Mouse (Mus musculus) right cerebral cortex, adult 2 months (tissue): ENCODE measurements at regions not wholly inside any gene's neighbourhood (a gene's known extent, or its start where the extent isn't known, plus 50 kb on each side); places are given as distances from the start of the nearest gene placed in this dataset.

Source experiments
- DNase-seq, 2 experiments: peaks; one replicate each; pipeline ENCODE4 v3.0.0; 2021 to 2022; ENCODE audit warnings: low spot score in 2 of 2

DNA sequence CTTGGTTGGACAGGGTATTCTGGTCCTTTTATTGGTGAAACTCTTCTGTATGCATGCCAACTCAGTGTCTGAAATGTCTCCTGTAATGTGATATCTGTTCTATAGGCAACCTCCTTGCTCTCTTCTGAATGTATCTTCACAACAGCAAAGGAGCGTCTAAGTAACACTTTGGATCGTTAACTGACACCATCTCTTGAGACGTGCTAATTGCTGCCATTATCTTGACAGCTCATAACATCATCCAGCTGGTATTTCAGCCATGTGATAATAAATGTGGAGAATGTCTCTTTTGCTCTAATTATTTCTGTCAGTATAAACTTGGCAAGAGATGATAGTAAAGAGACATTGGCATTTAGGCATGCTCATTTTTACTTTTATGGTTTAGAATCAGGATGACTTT, 68.8 kb upstream of the Col8a1 start:
- DNase-seq: no peak

DNA sequence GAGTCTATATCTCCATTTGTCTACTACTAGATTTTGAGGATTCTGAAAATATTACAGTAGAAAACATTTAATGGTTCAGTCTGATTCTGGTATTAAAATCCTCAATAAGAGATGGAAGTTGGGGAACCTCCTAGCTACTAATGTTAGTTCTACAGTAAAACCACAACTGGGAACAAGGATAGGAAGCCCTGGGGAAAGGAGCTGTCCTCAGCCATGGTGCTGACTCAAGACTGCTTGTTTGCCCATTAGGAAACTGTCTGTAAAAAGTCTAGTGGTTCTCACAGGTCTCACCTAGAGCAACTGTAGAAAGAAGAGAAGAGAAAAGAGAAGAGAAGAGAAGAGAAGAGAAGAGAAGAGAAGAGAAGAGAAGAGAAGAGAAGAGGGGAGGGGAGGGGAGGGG, 90.9 kb upstream of the Col8a1 start:
- DNase-seq: no peak

DNA sequence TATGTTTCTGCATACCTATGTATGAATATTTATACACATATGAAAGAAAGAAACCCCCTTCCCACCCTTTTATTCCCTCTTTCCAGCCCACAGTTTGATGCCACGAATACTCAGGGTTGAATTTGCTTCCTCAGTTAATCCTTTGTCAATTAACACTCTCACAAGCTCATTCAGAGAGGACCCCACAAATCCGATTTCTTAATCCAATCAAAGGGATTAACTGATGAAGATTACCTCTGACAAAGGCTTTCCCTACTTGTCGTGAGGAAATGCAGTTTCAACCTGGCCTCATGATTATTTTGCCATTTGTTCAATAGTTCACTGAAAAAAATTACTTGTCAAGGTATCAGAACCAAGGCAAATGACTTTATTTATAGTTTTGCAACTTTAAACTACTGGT, 91.8 kb upstream of the Col8a1 start:
- no peak for DNase-seq

DNA sequence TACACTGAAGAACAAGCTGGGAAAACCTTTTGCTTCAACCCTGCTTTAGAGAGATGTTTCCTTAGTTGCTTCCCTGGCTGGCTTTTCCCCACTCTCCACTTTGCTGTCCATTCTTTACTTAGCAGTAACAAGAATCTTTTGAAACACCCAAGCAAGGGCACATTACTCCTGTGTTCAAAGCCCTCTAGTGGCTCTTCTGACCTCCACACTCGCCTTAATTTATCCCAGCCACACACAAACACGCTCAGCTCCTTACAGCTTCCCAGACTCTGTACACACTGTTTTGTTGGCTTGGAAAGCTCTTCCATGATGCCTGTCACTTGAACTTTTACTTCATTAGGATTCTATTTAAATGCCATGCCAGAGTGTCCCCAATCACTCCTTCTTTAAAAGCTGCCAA, 97.3 kb upstream of the Col8a1 start:
- DNase-seq: no peak

DNA sequence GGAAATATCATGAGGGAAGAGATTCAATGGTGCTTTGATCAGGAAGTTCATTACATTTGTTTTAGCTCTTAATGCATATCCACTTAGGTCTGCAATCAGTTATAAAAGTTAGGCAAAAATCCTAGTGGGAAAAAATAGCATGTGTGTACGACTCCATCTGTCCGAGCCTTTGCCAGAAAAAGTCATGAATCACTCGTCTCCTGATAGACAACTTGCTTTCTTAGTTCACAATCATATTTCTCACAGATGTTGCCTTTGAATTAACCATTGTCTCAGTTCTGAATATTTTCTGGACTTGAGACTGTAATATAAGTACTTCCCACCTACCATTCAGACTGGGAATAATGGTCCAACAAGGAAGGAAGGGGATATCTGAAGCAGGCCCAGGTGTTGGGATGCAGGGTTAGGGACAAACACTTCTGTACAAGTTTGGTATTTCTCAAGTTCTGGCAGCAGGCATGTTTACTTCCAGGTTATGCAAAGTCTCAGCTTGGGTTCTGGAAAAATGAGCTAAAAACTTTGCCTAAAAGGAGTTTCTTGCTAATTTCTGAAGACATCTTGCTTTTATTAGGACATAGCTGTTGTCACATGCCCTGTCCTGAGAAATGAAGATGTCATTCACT, 98.4 kb upstream of the Col8a1 start:
- no peak for DNase-seq

DNA sequence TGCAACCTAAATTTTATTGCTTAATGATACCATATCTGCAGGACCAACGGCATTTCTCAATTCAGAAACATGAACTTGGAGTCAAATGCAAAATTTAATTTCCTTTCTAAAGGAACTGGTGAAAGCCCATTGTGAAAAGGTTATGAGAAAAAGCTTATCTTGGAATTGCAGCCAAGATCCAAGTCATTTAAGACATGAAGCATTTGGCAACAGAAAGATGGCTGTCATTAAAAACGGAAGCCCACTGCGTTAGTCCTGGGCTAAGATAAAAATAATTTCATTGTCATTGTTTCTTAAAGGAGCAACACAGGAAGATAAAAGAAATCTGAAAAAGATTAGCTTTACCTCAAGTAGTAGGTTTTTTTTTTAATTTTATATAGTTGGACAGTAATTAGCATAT, 99.2 kb upstream of the Col8a1 start:
- DNase-seq: no peak

DNA sequence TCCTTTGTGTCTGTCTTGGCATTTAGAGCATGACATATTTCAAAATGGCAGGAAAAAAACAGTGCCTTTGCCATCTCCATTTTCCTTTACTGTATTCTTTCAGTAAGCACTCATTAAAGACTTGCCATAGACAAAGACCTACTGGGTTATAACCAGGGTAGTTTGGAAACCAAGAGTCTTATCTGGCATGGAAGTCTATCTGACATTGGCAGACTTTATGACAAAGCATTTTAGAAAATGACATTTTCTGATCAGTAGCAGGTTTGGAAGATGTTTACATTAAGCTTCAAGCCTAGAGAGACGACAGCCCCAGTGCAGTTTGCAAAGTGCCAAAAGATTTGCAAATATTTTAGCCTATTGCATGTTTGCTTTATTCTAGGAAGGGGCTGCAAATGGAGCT, 102.5 kb upstream of the Col8a1 start:
- DNase-seq: no peak

DNA sequence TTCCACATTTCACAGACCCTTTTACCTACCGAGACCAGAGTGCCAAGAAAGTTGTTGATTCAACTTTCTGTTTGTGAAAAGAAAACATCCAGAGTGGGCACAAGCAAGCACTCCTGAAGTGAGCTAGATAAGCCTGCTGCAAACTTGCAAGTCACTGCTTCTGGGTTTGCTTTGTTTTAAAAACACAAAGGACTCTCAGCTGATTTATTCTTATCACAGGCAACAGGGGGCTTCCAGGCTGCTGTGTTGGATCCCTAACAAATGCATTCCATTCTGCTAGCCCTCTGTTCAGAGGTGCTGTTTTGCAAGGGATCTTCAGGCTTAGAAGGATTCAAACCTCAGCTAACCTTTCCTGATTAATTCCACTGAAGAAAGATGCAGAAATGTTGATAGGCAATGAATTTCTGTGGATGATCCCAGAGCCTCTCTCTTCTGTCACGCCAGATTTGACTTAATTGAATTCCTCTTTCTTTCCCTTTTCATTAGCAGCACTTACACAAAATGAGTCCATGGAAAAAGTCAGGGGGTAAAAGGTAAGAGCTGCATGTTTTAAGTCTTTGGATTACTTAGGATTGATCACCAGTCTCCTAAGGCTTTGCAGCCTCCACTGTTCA, 103.7 kb upstream of the Col8a1 start:
- DNase-seq: no peak

DNA sequence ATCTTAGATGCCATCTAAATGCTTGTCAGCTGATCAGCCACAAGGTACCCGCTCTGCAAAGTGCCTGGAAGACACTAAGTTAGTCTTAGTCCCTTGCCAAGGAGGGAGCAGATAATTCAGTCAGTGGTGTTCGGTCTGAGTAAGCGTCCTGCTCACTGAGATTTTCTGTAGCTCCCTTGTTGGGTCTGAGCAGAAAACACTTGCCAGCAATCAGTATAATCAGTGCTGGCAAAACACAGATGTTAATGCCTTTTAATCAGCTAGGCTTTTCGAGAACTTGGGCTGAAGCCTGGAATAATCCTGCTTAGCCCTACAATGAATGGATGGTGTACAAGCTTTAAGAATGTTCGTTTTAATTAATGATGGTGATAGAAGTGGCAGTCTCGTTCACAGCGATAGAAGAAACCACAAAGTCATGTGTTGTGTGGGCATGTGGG, 104.2 kb upstream of the Col8a1 start:
- peak in 1 of 2 experiments; percentile 3 for DNase-seq

DNA sequence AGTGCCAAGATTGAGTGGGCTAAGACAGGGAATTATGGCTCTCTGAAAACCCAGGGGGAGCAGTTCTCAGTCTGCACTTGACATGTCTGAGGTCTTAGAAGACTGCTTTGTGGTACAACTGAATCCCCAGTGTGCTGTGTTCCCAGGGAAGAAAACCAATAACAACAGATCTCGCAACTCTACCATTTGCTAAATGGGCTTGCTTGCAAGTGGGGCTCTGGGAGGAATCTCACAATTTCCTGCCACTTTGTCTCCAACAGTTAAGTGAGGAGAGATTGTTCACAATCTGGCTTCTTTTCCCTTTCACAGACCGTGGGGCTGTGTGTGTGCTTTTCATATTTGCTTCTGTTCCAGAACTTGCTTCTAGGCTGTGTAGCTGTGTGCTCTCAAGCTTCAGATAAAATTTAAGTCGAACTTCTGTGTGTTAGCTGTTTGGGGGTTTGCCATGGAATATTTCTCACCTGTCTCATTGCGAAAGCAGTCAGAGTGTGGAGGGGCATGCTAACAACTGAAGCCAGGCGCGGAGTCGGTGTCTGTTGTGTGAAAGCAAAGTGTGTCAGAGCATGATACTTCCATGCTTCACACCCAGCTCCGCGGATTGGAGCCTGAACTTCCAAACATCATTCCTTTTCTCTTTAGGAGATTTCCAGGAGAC, 108.8 kb upstream of the Col8a1 start:
- no peak for DNase-seq

DNA sequence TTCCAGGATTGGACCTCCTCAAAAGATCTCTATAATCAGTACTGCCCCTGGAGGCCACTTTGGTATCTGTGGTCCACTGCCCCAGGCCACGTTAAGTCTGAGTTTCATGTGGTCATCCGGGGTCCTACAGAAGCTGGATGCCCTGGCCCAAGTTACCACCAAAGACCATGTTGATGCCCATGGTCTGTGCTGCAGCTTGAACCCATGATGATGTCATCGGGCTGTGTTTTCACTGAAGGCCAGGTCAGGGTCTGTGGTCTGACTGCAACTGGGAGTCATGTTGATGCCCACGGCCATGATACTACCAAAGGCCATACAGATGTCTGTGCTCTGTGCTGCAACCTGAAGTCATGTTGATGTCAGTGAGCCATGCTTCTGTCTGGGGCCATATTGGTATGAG, 122.3 kb upstream of the Col8a1 start:
- DNase-seq: no peak

DNA sequence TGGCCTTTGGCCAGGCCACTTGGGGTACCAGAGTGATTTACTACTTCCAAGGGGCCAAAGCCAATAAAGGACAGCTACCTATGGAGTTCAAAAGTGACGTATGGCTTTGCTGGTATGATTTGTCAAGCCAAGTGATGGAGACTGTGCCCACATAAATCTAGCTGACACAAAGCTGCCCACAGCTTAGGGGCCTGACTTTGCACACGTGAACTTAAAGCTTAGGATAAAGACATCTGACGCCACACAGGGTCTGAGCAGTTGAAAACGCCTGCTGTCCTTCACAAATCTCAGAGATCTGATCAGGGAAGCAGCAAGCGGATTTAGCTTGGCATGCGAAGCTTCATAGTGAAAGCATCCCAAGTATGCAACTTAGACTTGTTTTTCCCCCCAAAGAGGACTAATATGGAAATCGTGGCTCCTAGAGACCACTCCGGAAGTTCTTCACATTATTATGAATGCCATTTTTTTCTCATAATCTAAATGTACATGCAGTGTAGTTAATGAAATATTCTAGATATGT, 127.1 kb upstream of the Col8a1 start:
- no peak for DNase-seq

DNA sequence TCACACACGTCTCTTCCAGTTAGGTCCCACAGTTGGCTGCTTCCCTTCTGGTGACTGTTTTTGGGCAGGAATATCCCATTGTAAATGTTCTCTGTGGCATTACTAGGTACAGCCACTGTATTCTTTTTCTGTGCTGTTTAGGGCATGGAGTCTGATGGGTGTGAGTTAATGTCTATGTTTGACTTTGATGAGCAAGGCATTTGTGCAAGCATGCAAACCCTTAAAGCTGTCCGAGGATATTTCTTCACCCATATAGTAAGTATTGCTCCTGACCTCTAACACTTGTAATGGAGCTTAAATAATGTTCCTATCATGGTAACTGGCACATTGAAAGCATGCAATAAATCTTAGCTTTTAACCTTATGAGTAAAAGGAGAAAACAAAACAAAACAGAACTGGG, 133.6 kb upstream of the Col8a1 start:
- DNase-seq: no peak

DNA sequence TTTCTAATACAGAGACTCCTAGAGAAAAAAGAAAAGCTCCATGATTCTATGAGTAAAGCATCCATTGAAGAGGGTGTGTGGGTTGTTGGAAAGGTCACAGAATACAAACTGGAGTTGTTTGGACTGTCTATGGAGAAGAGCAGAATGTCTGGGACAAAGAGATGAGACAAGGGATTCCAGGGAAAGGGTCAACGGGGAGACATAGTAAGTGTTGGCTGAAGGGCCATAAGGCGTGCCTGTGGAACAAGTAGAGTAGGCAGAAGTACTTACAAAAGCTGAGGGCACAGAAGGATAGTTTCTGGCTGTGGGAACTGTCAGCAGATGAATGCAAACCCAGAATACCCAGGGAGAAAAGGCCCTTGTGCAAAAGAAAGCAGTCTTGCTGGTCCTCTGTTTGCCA, 134.0 kb upstream of the Col8a1 start:
- no peak for DNase-seq

DNA sequence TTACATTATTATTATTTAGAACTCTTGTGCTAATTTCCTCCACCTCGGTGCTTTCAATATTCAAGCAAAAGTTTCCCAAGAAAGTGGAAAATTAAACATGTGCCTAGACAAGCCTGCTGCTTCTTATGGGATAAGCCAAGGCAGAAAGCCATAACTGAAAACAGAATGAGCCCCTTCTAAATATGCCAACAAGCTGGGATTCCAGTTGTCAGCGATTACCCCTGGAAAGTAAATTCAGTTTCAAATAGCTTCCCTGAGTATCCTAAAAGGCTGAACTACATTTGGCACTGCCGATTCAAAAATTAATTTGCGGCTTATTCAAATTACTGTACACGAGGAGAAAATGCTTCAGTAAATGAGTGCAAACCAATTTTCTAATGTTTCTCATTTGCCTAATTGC, 135.6 kb upstream of the Col8a1 start:
- DNase-seq: no peak

DNA sequence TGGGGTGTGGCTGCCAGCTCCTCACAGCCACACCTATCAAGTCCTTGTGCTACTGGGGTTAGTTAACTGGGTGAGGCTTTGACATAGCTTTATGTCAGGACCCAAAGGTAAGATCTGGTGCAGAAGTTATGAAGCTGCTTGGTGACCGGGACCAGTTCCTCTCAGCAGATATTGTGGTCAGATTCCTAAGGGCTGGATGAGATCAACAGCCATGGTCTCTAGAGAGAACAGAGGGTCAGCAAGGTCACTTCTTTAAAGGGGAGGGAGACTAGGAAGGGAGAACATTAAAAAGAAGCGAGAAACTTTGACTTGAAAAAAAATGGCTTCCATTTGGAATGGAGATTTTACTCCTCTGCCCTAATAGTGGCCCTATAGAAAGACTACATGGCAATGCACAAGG, 138.6 kb upstream of the Col8a1 start:
- DNase-seq: no peak

DNA sequence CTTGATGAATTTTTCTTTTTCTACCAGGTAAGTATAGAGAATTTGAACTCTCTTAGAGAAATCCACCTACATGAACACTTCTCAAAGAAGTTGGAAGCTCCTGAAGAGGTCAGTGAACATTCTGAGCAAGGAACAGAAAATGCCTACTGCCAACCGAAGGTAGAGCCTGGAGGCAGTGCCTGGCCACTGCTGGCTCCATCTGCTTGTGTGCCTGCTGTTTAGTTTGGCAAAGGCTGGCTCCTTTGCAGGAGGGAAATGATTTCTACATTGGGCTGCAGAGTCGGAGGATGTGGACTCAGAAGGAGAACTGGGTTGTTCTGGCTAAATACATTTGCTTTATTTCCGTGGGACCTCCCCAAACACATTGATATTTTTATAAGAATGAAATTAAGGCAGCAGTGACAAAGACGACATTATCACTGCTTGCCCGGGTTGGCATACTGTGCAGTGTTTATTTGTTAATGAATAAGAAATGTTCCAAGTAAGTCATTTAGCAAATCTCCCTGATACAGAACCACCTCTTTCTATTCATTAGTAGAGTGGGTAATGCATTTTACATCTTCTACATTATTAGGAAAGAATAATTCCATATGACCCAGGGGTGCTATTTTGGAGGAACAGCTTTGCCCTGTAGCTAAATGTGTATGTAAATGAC, 139.3 kb upstream of the Col8a1 start:
- peak in 1 of 2 experiments; percentile 4 for DNase-seq

DNA sequence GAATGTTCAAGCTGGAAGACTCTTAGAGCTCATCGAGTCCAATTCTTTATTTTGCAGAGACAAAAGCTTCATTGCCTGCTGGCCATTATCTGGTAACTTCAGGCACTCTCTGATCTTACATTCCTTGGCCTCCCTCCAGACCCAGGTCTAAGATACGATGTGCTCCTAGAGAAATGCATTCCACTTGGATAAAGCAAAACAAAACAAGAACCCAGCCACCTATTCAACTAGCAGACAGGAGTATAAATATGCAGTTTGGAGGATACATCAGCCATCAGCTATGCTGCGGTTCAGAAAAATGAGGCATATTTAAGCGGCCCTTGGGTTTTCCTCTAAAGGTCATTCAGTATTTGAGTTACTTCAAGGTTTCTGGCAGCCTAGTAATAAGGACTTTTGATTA, 146.5 kb upstream of the Col8a1 start:
- DNase-seq: no peak

DNA sequence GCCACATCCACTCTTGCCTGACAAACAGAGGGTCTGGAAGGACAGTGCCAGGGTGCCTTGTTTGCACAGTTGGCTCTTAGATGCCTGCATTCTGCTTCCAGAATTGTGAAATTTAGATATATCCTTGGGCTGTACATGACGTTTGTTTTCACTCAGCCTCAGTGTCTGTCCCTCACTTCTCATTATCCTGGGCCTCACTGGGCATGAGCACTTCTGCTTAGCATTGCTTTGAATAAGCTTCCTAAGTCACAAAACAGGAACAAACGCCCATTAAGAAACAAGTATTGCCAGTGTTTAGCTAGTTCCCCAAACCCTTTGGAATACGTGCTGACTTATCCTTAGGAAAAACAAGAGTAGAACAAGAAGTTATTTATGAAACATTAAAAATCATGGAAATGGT, 148.0 kb upstream of the Col8a1 start:
- DNase-seq: no peak

DNA sequence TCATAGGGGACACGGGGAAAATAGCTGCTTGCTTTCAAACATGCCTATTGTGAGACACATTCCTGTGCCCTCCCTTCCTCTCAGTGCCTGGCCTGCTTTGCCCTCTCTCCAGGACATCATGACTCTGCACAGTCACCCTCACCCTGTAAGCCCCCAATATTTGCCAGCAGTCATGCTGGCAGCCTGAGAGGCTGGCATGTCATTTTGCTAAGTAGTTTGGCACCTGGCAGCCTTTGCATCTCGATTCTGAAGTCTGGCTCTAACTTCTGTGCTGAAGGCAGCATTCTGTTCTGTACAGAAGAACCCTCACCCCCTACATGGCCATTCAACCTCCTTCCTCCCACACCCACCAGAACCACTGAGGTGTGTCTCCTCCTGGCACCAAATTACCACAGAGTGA, 157.5 kb upstream of the Col8a1 start:
- DNase-seq: no peak

DNA sequence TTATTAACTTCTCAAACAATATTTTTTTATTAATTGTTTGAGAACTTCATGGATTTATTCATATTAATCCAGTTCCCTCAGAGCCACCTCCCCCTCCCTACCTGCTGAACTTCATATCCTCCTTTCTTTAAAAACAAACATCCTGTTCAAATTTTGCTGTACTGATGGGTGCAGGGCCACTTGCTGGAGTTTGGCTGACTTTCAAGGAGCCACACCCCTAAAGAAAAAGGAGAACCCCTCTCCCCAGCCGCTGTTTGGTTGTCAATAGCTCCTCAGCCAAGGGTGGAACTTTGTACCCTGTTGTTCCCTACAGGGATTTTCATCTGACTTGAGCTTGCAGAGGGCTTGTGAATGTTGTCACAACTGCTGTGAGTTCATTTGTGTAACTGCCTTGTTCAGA, 160.0 kb upstream of the Col8a1 start:
- DNase-seq: no peak

DNA sequence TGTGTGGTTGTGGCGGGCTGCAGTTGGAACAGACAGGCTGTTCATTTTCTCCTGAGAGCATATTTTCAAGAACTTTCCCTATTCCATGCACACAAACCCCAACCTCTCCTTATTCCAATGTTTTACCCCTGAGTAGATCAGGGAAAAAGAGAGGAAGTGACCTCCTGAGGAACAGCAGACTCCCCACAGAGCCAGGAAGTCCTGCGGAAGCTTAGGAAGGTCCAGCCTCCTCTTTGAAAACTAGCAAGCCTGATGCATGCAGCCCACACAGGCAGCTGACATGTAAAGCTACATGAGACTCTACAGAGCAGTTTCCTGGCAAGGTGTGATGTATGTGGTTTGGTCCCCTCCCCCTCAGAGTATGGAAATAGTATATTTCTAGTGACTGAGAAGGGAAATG, 160.9 kb upstream of the Col8a1 start:
- DNase-seq: no peak
